Mouse (Mus musculus) E14TG2a.4 (cell line): ENCODE measurements around the gene Hmgb4.

Experiments
- H3K27me3 ChIP-seq: 2 replicates; pipeline ENCODE4 v1.6.1; 2014; ENCODE audit warnings: low read length, control low read depth; ENCODE audit not compliant: insufficient read depth
- H3K36me3 ChIP-seq: 2 replicates; pipeline ENCODE4 v1.6.1; 2014; ENCODE audit warnings: low read length, control low read depth; ENCODE audit not compliant: insufficient read depth
- H3K4me1 ChIP-seq: replicated peaks from 2 replicates; pipeline ENCODE4 v1.6.1; 2014; ENCODE audit warnings: low read depth, low read length, control low read depth
- H3K4me3 ChIP-seq: replicated peaks from 2 replicates; pipeline ENCODE4 v1.5.1; 2014; ENCODE audit warnings: mild to moderate bottlenecking, low read length
- H3K9me3 ChIP-seq: 2 replicates; pipeline ENCODE4 v1.6.1; 2014; ENCODE audit warnings: low read length, control low read depth
- CTCF ChIP-seq: conservative IDR thresholded peaks from 2 replicates; pipeline ENCODE4 v1.5.1; 2014; ENCODE audit warnings: low read length
- NANOG ChIP-seq: IDR thresholded peaks from 2 replicates; pipeline ENCODE4 v1.6.1; 2014; ENCODE audit warnings: borderline replicate concordance, low read length, mixed read lengths
- POU5F1 ChIP-seq: IDR thresholded peaks from 2 replicates; pipeline ENCODE4 v1.6.1; 2014; ENCODE audit warnings: low read length, borderline replicate concordance

Gene Hmgb4

GRCm38 (mm10) chr4:128241075-128241853, 19.5 kb downstream of the Hmgb4 start:
- TF ChIP-seq NANOG (peak; percentile 18; the same call in 1 of the 2 replicates), CTCF (no peak)
- H3K4me3 ChIP-seq, result no peak overlapping the region
- no peaks in the 10 kb centered on the region for H3K4me1 ChIP-seq

GRCm38 (mm10) chr4:128239113-128239512, 21.6 kb downstream of the Hmgb4 start:
- Histone ChIP-seq H3K4me3 (no peak overlapping the region), H3K36me3 (no peaks in the 10 kb centered on the region)
- TF ChIP-seq POU5F1, result no peak
- no peak for TF ChIP-seq NANOG
- TF ChIP-seq CTCF, result no peak

More at GRCm38 (mm10) chr4:128241075-128241853, 19.5 kb downstream of the Hmgb4 start:
- H3K9me3 ChIP-seq, result no peaks in the 10 kb centered on the region
- H3K36me3 ChIP-seq, result no peaks in the 10 kb centered on the region
- H3K27me3 ChIP-seq, result no peaks in the 10 kb centered on the region; the same call in 1 of the 2 replicates

GRCm38 (mm10) chr4:128233458-128233857, 27.3 kb downstream of the Hmgb4 start:
- Histone ChIP-seq H3K36me3 (no peaks in the 10 kb centered on the region), H3K27me3 (no peaks in the 10 kb centered on the region; the same call in 1 of the 2 replicates), H3K4me3 (no peak overlapping the region), H3K4me1 (no peaks in the 10 kb centered on the region), H3K9me3 (peaks cover 9% of the 10 kb centered on the region; the same call in 1 of the 2 replicates)
- no peak for TF ChIP-seq POU5F1
- TF ChIP-seq NANOG, result no peak
- TF ChIP-seq CTCF, result no peak

More at GRCm38 (mm10) chr4:128239113-128239512, 21.6 kb downstream of the Hmgb4 start:
- Histone ChIP-seq H3K4me1 (no peaks in the 10 kb centered on the region), H3K27me3 (no peaks in the 10 kb centered on the region; the same call in 1 of the 2 replicates), H3K9me3 (no peaks in the 10 kb centered on the region)

GRCm38 (mm10) chr4:128227377-128228316, 33.1 kb downstream of the Hmgb4 start:
- Histone ChIP-seq H3K9me3 (peaks cover 9% of the 10 kb centered on the region; the same call in 1 of the 2 replicates), H3K27me3 (peaks cover 5% of the 10 kb centered on the region), H3K4me1 (no peaks in the 10 kb centered on the region), H3K36me3 (no peaks in the 10 kb centered on the region), H3K4me3 (no peak overlapping the region)
- TF ChIP-seq CTCF (no peak), NANOG (no peak), POU5F1 (no peak)

GRCm38 (mm10) chr4:128224453-128224852, 36.3 kb downstream of the Hmgb4 start:
- TF ChIP-seq NANOG (no peak), POU5F1 (no peak), CTCF (no peak)
- H3K4me1 ChIP-seq, result no peaks in the 10 kb centered on the region
- H3K9me3 ChIP-seq, result 0 out of 2 replicates have a peak, but pooled peaks cover 2% of the 10 kb centered on the region
- peaks cover 13% of the 10 kb centered on the region for H3K27me3 ChIP-seq
- no peak overlapping the region for H3K4me3 ChIP-seq
- no peaks in the 10 kb centered on the region for H3K36me3 ChIP-seq

GRCm38 (mm10) chr4:128217991-128218595, 42.7 kb downstream of the Hmgb4 start:
- no peaks in the 10 kb centered on the region for H3K9me3 ChIP-seq
- H3K4me3 ChIP-seq, result no peak overlapping the region
- no peaks in the 10 kb centered on the region for H3K4me1 ChIP-seq
- H3K27me3 ChIP-seq, result peaks cover 10% of the 10 kb centered on the region
- TF ChIP-seq CTCF (no peak), NANOG (no peak), POU5F1 (no peak)
- no peaks in the 10 kb centered on the region for H3K36me3 ChIP-seq
